Mouse (Mus musculus): ENCODE results near the gene Jmjd1c. TPM values are rescaled to one million over a fixed set of nuclear protein-coding genes. Genes with fewer than 3 reads are reported as not detected.

Jmjd1c gene
- total and polyA plus RNA-seq, 2 experiments: 5.7 to 44.8 TPM

- no peaks in the 10 kb centered on the region; the same call in 1 of the 2 replicates for H3K36me3 ChIP-seq (ENCODE audit: control insufficient read depth, insufficient read depth, low read length)
- H3K27ac ChIP-seq (replicated peaks; ENCODE audit: insufficient read depth, low read depth, low read length): peak overlapping the region; percentile 78; the same call in 1 of the 2 replicates
- no peak overlapping the region for H3K9ac ChIP-seq (ENCODE audit: low read depth, low read length)
- TF ChIP-seq POLR2A (IDR thresholded peaks at IDR 0.05; ENCODE audit: extremely low read depth, insufficient read depth, low read length): no peak
- TF ChIP-seq CTCF (IDR thresholded peaks at IDR 0.05; ENCODE audit: low read depth, low read length): no peak
- DNase-seq (ENCODE audit: extremely low read depth, low read depth, low spot score): peak; percentile 70
- no peaks in the 10 kb centered on the region for H3K27me3 ChIP-seq (ENCODE audit: control insufficient read depth, insufficient read depth, low read length)
- H3K79me2 ChIP-seq (ENCODE audit: control insufficient read depth, insufficient read depth, low read length): peaks cover 16% of the 10 kb centered on the region; the same call in 1 of the 2 replicates
- H3K4me1 ChIP-seq (ENCODE audit: control insufficient read depth, insufficient read depth, low read length): peaks cover 14% of the 10 kb centered on the region
- peak overlapping the region; percentile 60 for H3K4me3 ChIP-seq (ENCODE audit: insufficient read depth, low read depth, low read length)
These were observed 90.6 kb downstream of the Jmjd1c start for GRCm38 (mm10) chr10:67186489-67186888.

DNA sequence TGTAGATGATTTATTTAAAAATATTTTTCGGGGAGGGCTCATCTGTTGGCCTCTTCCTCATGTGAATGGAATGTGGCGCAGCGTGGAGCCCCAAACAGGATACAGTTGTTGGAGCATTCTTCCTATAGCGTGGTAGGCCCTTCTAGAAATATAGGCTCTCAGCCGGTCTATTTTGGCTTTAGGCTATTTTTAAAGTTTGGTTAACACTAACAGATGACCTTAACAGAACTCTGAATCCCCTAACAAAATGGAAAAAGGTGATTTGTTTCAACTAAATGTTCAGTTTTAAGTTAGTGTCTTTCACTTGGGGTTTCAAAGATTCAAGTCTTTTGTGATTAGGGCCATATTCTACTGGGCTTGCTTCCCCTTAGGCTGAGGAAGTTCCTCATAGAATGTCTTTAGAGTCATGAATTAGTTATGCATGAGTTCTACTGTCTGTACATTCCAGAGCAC is 91.1 kb downstream of the Jmjd1c start:
- no peak for TF ChIP-seq CTCF (IDR thresholded peaks at IDR 0.05; ENCODE audit: low read depth, low read length)
- TF ChIP-seq POLR2A (IDR thresholded peaks at IDR 0.05; ENCODE audit: extremely low read depth, insufficient read depth, low read length): no peak
- Histone ChIP-seq H3K27me3 (ENCODE audit: control insufficient read depth, insufficient read depth, low read length) (no peaks in the 10 kb centered on the region), H3K36me3 (ENCODE audit: control insufficient read depth, insufficient read depth, low read length) (no peaks in the 10 kb centered on the region; the same call in 1 of the 2 replicates), H3K4me3 (ENCODE audit: insufficient read depth, low read depth, low read length) (peak overlapping the region; percentile 60), H3K27ac (replicated peaks; ENCODE audit: insufficient read depth, low read depth, low read length) (peak overlapping the region; percentile 78), H3K4me1 (ENCODE audit: control insufficient read depth, insufficient read depth, low read length) (peaks cover 12% of the 10 kb centered on the region), H3K9ac (ENCODE audit: low read depth, low read length) (peak overlapping the region; percentile 62), H3K79me2 (ENCODE audit: control insufficient read depth, insufficient read depth, low read length) (peaks cover 12% of the 10 kb centered on the region; the same call in 1 of the 2 replicates)
- 5% methylated on average over 5 of the region's 5 CpGs for WGBS
- peak; percentile 58 for DNase-seq (ENCODE audit: extremely low read depth, low read depth, low spot score)

DNA sequence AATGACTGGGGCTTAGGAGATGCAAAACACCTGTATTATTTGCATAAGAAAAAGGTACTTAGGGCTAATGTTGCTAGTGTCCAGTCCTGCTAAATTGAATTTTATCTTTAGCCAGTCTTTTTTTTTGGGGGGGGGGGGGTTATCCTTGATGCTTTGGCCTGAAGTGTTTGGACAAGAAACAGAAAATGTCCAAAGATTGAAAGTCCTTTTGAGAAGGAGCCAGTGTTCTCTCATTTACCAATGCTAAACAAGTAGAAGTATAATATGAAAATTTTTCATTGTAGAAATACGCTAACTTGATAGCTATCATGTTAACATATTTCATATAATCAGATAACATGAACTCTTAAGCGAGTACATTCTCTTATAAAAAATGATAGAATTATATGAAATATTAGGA is 92.0 kb downstream of the Jmjd1c start:
- WGBS: 68% methylated on average over 2 of the region's 2 CpGs
- DNase-seq (ENCODE audit: extremely low read depth, low read depth, low spot score): peak; percentile 54
- Histone ChIP-seq H3K79me2 (ENCODE audit: control insufficient read depth, insufficient read depth, low read length) (peaks cover 12% of the 10 kb centered on the region; the same call in 1 of the 2 replicates), H3K27ac (replicated peaks; ENCODE audit: insufficient read depth, low read depth, low read length) (no peak overlapping the region), H3K4me3 (ENCODE audit: insufficient read depth, low read depth, low read length) (0 out of 2 replicates have a peak overlapping the region, but pooled peaks have one; percentile 60), H3K36me3 (ENCODE audit: control insufficient read depth, insufficient read depth, low read length) (no peaks in the 10 kb centered on the region; the same call in none of the 2 replicates), H3K27me3 (ENCODE audit: control insufficient read depth, insufficient read depth, low read length) (no peaks in the 10 kb centered on the region), H3K4me1 (ENCODE audit: control insufficient read depth, insufficient read depth, low read length) (peaks cover 11% of the 10 kb centered on the region), H3K9ac (ENCODE audit: low read depth, low read length) (no peak overlapping the region)
- no peak for TF ChIP-seq CTCF (IDR thresholded peaks at IDR 0.05; ENCODE audit: low read depth, low read length)
- no peak for TF ChIP-seq POLR2A (IDR thresholded peaks at IDR 0.05; ENCODE audit: extremely low read depth, insufficient read depth, low read length)

- no peaks in the 10 kb centered on the region for H3K27me3 ChIP-seq (ENCODE audit: control insufficient read depth, insufficient read depth, low read length)
- H3K4me1 ChIP-seq (ENCODE audit: control insufficient read depth, insufficient read depth, low read length): peaks cover 12% of the 10 kb centered on the region
- peaks cover 14% of the 10 kb centered on the region; the same call in 1 of the 2 replicates for H3K79me2 ChIP-seq (ENCODE audit: control insufficient read depth, insufficient read depth, low read length)
- no peak overlapping the region for H3K9ac ChIP-seq (ENCODE audit: low read depth, low read length)
- TF ChIP-seq POLR2A (IDR thresholded peaks at IDR 0.05; ENCODE audit: extremely low read depth, insufficient read depth, low read length) (no peak), CTCF (IDR thresholded peaks at IDR 0.05; ENCODE audit: low read depth, low read length) (no peak)
- no peak overlapping the region for H3K27ac ChIP-seq (replicated peaks; ENCODE audit: insufficient read depth, low read depth, low read length)
- no peak overlapping the region for H3K4me3 ChIP-seq (ENCODE audit: insufficient read depth, low read depth, low read length)
- H3K36me3 ChIP-seq (ENCODE audit: control insufficient read depth, insufficient read depth, low read length): no peaks in the 10 kb centered on the region; the same call in none of the 2 replicates
- no peak for DNase-seq (ENCODE audit: extremely low read depth, low read depth, low spot score)
These were observed 93.1 kb downstream of the Jmjd1c start for GRCm38 (mm10) chr10:67189057-67189456.

- TF ChIP-seq POLR2A (IDR thresholded peaks at IDR 0.05; ENCODE audit: extremely low read depth, insufficient read depth, low read length) (no peak), CTCF (IDR thresholded peaks at IDR 0.05; ENCODE audit: low read depth, low read length) (peak; percentile 36)
- H3K79me2 ChIP-seq (ENCODE audit: control insufficient read depth, insufficient read depth, low read length): peaks cover 13% of the 10 kb centered on the region; the same call in 1 of the 2 replicates
These were observed 94.3 kb downstream of the Jmjd1c start for GRCm38 (mm10) chr10:67190261-67190660.

DNA sequence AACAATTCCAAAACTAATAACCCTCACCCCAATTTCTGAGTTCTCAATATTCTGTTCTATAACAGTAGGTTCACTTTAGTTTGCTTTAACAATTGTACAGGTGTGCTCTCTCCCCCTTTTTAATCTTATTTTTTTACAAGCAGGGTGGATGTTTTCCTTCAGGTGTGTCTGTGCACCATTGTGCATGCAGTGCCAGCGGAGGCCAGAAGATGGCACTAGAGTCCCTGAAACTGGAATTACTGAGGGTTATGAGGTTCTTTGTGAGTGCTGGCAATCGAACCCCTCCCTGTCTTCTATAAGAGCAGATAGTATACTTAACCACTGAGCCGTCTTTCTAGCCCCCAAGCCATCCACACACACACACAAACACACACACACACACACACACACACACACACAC is 96.4 kb downstream of the Jmjd1c start:
- Histone ChIP-seq H3K4me1 (ENCODE audit: control insufficient read depth, insufficient read depth, low read length) (peaks cover 28% of the 10 kb centered on the region), H3K27me3 (ENCODE audit: control insufficient read depth, insufficient read depth, low read length) (no peaks in the 10 kb centered on the region), H3K9ac (ENCODE audit: low read depth, low read length) (no peak overlapping the region), H3K79me2 (ENCODE audit: control insufficient read depth, insufficient read depth, low read length) (peaks cover 21% of the 10 kb centered on the region; the same call in 1 of the 2 replicates), H3K4me3 (ENCODE audit: insufficient read depth, low read depth, low read length) (no peak overlapping the region), H3K27ac (replicated peaks; ENCODE audit: insufficient read depth, low read depth, low read length) (no peak overlapping the region), H3K36me3 (ENCODE audit: control insufficient read depth, insufficient read depth, low read length) (peaks cover 2% of the 10 kb centered on the region)
- DNase-seq (ENCODE audit: extremely low read depth, low read depth, low spot score): no peak
- WGBS: 93% methylated on average over 3 of the region's 3 CpGs
- TF ChIP-seq CTCF (IDR thresholded peaks at IDR 0.05; ENCODE audit: low read depth, low read length) (peak; percentile 61; the same call in 1 of the 2 replicates), POLR2A (IDR thresholded peaks at IDR 0.05; ENCODE audit: extremely low read depth, insufficient read depth, low read length) (no peak)

More at GRCm38 (mm10) chr10:67190261-67190660, 94.3 kb downstream of the Jmjd1c start:
- H3K27ac ChIP-seq (replicated peaks; ENCODE audit: insufficient read depth, low read depth, low read length): no peak overlapping the region; the same call in 1 of the 2 replicates
- no peak for DNase-seq (ENCODE audit: extremely low read depth, low read depth, low spot score)
- peaks cover 2% of the 10 kb centered on the region for H3K36me3 ChIP-seq (ENCODE audit: control insufficient read depth, insufficient read depth, low read length)
- H3K4me1 ChIP-seq (ENCODE audit: control insufficient read depth, insufficient read depth, low read length): peaks cover 20% of the 10 kb centered on the region
- H3K9ac ChIP-seq (ENCODE audit: low read depth, low read length): no peak overlapping the region
- H3K4me3 ChIP-seq (ENCODE audit: insufficient read depth, low read depth, low read length): no peak overlapping the region
- H3K27me3 ChIP-seq (ENCODE audit: control insufficient read depth, insufficient read depth, low read length): no peaks in the 10 kb centered on the region
- WGBS: 61% methylated on average over 1 of the region's 1 CpGs
